Mouse (Mus musculus) hindbrain, embryonic 12.5 days (tissue): ENCODE results near the gene Musk. TPM values are rescaled to one million over a fixed set of nuclear protein-coding genes. Genes with fewer than 3 reads are reported as not detected.

ENCODE experiments used
- polyA plus RNA-seq: library from polyadenylated mRNA; unstranded; fragments of >200 nt; fragmentation: Nextera tagmentation; extraction: Ambion mirVana; gene quantifications from 2 replicates; pipeline ENCODE4 v1.2.1, GENCODE M21; 2016

The Musk gene
- polyA plus RNA-seq, 1 experiment from 2014 or later: 0.37 TPM

Other genes with a start within 250 kb of the Musk start
- gene Svep1, start 79.1 kb upstream of the Musk start, polyA plus RNA-seq: 4.5 and 5.1 TPM in 2 replicates